Mouse (Mus musculus) gonadal fat pad, adult 2 months (tissue): ENCODE results near the gene Smtnl1. TPM values are rescaled to one million over a fixed set of nuclear protein-coding genes. Genes with fewer than 3 reads are reported as not detected.

Source experiments
- DNase-seq: peaks from one replicate; pipeline ENCODE4 v3.0.0-alpha.2; 2012; ENCODE audit warnings: low read depth
- polyA plus RNA-seq: library from polyadenylated mRNA; depleted of rRNA; stranded (reverse); fragments of >200 nt; gene quantifications from 2 replicates; pipeline ENCODE4 v1.2.3, GENCODE M21; 2012; rRNA removed

Gene Smtnl1
- not detected in 2 replicates for polyA plus RNA-seq

- DNase-seq, result no peak
These were observed at the start of gene Smtnl1 for GRCm38 (mm10) chr2:84822552-84822951. Gene Smtnl1 (minus strand): TSS chr2:84822652.

GRCm38 (mm10) chr2:84870623-84871160, 48.2 kb upstream of the Smtnl1 start:
- DNase-seq, result no peak

DNA sequence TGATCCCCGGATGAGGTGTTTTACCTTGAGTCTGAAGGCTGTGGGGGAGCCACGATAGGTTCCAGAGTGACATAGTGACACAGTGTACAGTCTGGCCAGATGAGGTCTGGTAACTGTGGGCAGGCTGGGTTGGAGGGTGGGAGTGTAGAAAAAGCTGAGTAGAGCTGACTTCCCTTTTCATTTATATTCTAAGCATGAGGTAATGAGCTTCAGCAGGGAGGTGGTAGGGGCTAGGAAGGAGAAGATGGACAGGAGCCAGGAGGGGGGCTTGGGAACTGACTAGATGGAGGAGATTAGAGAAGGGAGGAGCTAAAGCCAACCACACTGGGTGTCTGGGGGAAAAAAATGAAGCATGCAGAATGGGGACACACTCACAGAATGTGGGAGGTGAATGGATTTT, 46.5 kb upstream of the Smtnl1 start:
- DNase-seq, result no peak

- no peak for DNase-seq
These were observed 46.1 kb upstream of the Smtnl1 start for GRCm38 (mm10) chr2:84868521-84868943.

GRCm38 (mm10) chr2:84865616-84866571, 43.4 kb upstream of the Smtnl1 start:
- no peak for DNase-seq

GRCm38 (mm10) chr2:84862231-84862630, 39.8 kb upstream of the Smtnl1 start:
- no peak for DNase-seq

DNA sequence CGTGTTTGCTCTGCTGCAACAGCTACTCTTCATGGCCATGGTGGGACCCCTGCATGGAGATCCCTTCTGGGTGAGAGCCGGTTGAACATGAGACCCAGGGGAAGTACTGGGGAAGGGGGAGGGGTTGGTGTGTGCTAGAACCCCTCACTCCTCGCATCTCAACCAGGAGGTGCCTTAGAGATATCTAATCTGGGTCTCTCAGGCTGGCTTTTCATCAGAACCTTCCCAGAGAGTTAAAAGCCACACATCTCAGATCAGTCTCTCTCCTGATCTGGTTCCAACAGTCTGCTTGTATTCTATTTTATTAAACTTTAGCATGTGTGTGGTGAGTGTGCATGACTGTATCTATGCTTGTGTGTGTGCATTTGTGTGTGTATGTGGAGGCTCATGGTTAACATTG, 39.0 kb upstream of the Smtnl1 start:
- DNase-seq, result no peak

GRCm38 (mm10) chr2:84859991-84860780, 37.7 kb upstream of the Smtnl1 start:
- no peak for DNase-seq

DNA sequence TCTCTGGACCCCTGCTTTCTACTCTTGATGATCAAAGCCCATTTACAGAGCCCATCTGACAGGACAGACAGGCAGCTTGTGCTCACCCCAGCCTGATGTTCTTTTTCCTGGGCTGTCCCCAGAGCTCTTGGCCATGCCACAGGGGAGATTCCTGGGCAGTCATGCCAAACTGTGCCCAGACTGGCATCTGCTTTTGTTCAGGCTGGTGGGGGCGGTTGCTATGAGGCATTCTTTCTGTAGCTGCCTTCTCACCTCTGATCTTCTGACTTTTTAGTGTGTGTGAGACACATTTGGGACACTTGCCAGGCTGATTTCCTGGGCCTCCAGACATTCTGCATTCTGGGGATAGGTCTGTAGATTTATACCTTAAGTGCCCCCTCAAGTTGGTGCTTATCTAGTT, 36.1 kb upstream of the Smtnl1 start:
- DNase-seq, result no peak

GRCm38 (mm10) chr2:84855732-84856131, 33.3 kb upstream of the Smtnl1 start:
- DNase-seq, result no peak

DNA sequence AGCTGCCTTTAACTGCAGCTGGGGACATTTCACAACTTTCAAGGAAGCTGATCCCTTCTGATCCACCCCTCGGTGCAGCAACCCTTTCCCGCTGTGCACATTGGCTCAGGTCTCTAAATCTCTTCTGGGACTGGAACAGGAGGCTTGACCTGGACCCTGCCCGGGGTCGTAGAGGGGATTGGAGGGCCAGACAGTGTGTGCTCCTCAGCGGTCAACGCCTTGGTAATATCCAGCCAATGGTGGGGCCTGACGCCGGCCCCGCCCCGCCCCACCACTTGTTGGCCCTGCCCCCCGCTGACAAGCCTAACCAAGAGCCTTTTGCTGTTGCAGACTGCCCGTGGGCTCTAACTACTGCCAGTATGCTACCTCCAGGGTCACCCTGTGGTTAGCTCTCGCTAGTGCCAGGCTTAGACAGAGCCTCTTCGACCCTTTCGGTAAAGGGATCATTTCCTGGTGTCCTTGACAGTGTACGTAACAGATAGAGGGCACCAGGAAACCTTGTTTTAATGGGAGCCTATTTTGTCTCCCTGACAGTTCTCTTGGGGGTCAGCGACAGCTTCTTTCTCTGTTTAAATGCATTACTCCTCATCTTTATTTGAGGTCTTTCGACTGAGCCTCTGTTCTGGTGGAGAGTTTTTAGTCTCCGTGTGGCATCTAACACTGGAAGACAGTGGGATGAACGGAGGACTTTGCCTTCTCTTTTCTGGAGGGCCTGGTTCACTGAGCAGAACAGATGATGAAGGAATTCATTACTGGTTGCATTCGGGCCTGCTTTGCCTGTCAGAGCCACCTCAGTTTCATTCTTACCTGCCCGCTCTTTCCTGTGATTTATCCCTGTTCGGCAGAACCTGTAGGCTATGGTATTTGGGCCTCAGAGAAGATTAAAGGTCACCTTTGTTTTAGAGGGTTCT, 28.9 kb upstream of the Smtnl1 start:
- DNase-seq, result no peak

DNA sequence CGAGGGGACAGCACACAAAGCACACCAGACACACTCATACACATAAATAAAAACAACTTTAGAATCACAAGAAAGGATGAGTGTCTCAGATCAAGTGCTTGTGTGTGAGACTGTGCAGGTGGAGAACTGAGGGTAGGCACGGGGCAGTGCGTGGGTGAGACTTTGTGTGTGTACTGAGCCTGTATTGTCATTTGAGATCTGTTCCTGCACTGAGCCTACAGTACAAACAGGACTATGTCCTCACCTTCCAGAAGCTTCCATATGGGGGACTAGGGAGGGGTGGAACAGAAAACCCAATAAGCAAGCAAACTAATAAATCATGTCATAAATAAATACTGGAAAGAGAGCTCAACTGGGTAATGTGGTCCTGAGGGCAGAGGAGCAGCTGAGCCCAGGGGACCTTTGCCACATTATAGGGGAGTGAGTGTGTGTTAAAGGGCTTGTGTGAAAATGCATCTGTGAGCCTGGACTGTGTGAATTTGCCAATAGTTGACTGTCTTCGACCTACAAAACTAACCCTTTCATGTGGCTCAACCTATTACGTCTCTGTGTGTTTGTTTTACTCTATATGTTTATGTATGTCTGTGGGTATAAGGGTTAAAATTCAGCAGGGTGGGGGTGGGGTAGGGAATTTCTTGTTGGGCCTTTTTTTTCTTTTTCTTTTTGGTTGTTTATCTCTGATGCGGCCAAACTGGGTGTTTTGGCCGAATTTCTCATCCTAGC, 28.1 kb upstream of the Smtnl1 start:
- DNase-seq, result no peak

- no peak for DNase-seq
These were observed 22.8 kb upstream of the Smtnl1 start for GRCm38 (mm10) chr2:84845226-84845625.

GRCm38 (mm10) chr2:84843654-84844053, 21.2 kb upstream of the Smtnl1 start:
- no peak for DNase-seq

GRCm38 (mm10) chr2:84841905-84842304, 19.5 kb upstream of the Smtnl1 start:
- DNase-seq, result no peak

GRCm38 (mm10) chr2:84840748-84841563, 18.5 kb upstream of the Smtnl1 start:
- DNase-seq, result no peak

- DNase-seq, result no peak
These were observed 17.7 kb upstream of the Smtnl1 start for GRCm38 (mm10) chr2:84840016-84840747.

GRCm38 (mm10) chr2:84838993-84839980, 16.8 kb upstream of the Smtnl1 start:
- DNase-seq, result no peak
